Mouse (Mus musculus): ENCODE data around the gene Ptgfrn.

DNA sequence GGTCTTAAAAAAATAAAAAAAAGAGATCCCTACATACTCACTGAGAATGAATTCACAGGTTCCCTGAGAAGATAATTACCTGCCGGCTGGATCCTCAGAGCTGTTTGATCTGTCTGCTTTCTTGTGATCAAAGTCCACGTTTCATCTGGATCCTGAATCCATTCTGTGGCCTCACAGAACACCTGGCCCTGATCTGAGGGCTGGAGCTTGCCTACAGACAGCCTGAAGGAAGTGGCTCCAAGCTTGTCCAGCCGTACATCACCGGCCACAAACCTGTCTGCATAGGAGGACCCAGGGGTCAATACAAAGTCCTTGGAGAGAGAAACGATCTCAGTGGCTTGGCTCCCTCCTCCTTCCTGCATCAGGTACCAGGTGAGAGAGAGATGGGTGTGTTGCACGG, 91.6 kb downstream of the Ptgfrn start:
- TF ChIP-seq E2F4 (IDR thresholded peaks at IDR 0.05; ENCODE audit: insufficient read depth) (no peak), POLR2A (IDR thresholded peaks at IDR 0.05; ENCODE audit: insufficient read length, low read depth) (no peak)

Data from myocyte (in vitro differentiated cells).